8 mouse cellular contexts compared by ENCODE assay signal in the genomic region with DNA sequence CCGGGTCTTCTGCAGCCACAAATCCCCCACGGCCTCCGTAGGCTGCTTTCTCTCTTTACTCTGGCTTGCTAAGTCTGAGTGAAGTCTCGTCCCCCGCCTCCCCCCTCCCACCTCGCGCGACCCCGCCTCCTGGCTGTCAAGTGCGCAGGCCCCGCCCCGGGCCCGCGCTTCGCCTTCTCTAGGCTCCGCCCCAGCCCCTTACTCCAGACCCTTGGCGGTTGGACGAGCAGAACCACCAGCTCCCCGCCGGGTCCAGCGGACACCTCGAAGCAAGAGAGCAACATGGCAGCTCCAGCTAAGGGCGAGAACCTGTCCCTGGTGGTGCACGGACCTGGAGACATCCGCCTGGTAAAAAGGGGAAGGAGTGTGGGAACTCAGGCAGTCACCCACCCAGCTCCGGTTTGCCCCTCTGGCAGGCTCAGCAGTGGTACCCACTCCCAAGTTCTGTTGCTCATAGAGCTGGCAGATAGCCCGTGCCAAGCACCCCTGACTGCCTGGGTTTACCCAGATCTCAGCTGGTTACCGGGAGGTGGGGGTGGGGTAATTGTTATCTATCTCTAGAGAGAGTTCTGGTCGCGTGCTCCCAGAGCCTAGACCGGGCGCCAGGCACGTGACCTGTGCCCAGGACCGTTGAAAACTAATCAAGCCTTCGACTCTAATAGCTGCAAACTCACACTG. TPM values are rescaled to one million over a fixed set of nuclear protein-coding genes. Genes with fewer than 3 reads are reported as not detected.
DNase-seq lines count a peak whose midpoint lies in the region; ATAC-seq and TF ChIP-seq lines count a peak whose summit lies in the region.

Sord (plus strand) TSS at position 139 of the 678 bp plus-strand sequence.

- intact Hi-C loops in left cerebral cortex, adult 2 months (cut with DNase I): loop anchor here (5.0 kb wide), 1 partner anchor 143 kb away; no protein-coding TSS in a partner anchor

- peak; percentile 74 for DNase-seq in adipocyte (ENCODE audit: low spot score)
- DNase-seq in gastrocnemius, postnatal 10 days: peak; percentile 75
- DNase-seq in hindlimb bud, embryonic 11.5 days (ENCODE audit: extremely low spot score, low read depth, low spot score): peak; percentile 26
- peak; percentile 74 to 77 for DNase-seq in left cerebral cortex, adult 2 months (ENCODE audit: extremely low spot score in 1 of 2, low spot score in 2 of 2)
- DNase-seq in right cerebral cortex, adult 18-20 months: peak; percentile 74
- peak; percentile 66 for DNase-seq in urinary bladder, adult 2 months (ENCODE audit: low spot score)

- peak; percentile 42; the same call in 1 of the 2 replicates for TF ChIP-seq POLR2A in cortical plate, adult 2 months (IDR thresholded peaks at IDR 0.05; ENCODE audit: extremely low read depth, insufficient read depth, low read length)

- H3K4me1 ChIP-seq in cortical plate, adult 2 months (ENCODE audit: control insufficient read depth, insufficient read depth, low read length): peaks cover 1% of the 10 kb centered on the region; the same call in 1 of the 2 replicates

- ATAC-seq in megakaryocyte, adult 5-6 weeks (ENCODE audit: poor library complexity, severe bottlenecking): peak; percentile 83

- peak within 1 kb of the TSS; percentile 54 for H3K4me3 ChIP-seq in cortical plate, adult 2 months (ENCODE audit: insufficient read depth, low read length)
- peak within 1 kb of the TSS; percentile 64 for H3K4me3 ChIP-seq in left cerebral cortex, adult 2 months

- TF ChIP-seq CTCF in cortical plate, adult 2 months (IDR thresholded peaks at IDR 0.05; ENCODE audit: extremely low read depth, insufficient read depth, low read length): no peak
- TF ChIP-seq CTCF in left cerebral cortex, adult 2 months (IDR thresholded peaks at IDR 0.05): no peak

- H3K27ac ChIP-seq in cortical plate, adult 2 months (ENCODE audit: insufficient read depth, low read length): no peak within 1 kb of the TSS
- peak within 1 kb of the TSS; percentile 64 for H3K27ac ChIP-seq in left cerebral cortex, adult 2 months

RNA-seq across cellular contexts. Expression of gene Sord, which starts in this region (rescaled TPM):
- polyA plus RNA-seq in cortical plate, adult 2 months (2012; rRNA removed): 19.8 and 21.2 TPM in 2 replicates
- 10 to 100 TPM; 16.5 to 19.1 TPM for total RNA-seq in gastrocnemius, postnatal 10 days (2021)
- total RNA-seq in left cerebral cortex, adult 2 months (2021): 10 to 100 TPM; 15.2 to 18.5 TPM
- total RNA-seq in megakaryocyte, adult 5-6 weeks (2015): 26.3 and 27.8 TPM in 2 replicates
- 34.9 and 36.1 TPM in 2 replicates for total RNA-seq in megakaryocyte, adult 5-6 weeks (2017)
- 57.5 and 74.7 TPM in 2 replicates for polyA plus RNA-seq in urinary bladder, adult 2 months (2012; rRNA removed)
